ENCODE assay signal across 15 mouse cellular contexts in genomic region chr3:51228821-51229205, GRCm38 (mm10). TPM values are rescaled to one million over a fixed set of nuclear protein-coding genes. Genes with fewer than 3 reads are reported as not detected.
A peak's percentile ranks its signal among the peaks of the same experiment; 100 is the strongest.
DNase-seq lines count a peak whose midpoint lies in the region; ATAC-seq and TF ChIP-seq lines count a peak whose summit lies in the region.
"Had no signal": no experiment of that assay in that cellular context is flagged by ENCODE, and none has a peak within 500 bp of the region (broad histone marks: within the 10 kb centered on the region; RNA-seq: fewer than 3 reads in every experiment).

No protein-coding gene starts in this region.

- no peak overlapping the region for H3K4me2 ChIP-seq in heart, embryonic 11.5 days
- peak overlapping the region; percentile 86 for H3K4me2 ChIP-seq in liver, postnatal 0 days (ENCODE audit: low read depth, low read length)
- H3K4me2 ChIP-seq in midbrain, embryonic 15.5 days = no peak overlapping the region
- H3K4me2 ChIP-seq: heart, embryonic 13.5 days; hindbrain, embryonic 14.5 days; kidney, embryonic 15.5 days; lung, embryonic 14.5 days; midbrain, embryonic 12.5 days had no signal

- TF ChIP-seq CTCF in liver, postnatal 0 days (IDR thresholded peaks at IDR 0.05; ENCODE audit: low read depth) = no peak
- TF ChIP-seq CTCF in cerebellum, adult 2 months (IDR thresholded peaks at IDR 0.05; ENCODE audit: borderline replicate concordance, insufficient read depth, low read depth, low read length) = no peak

- TF ChIP-seq EP300 in liver, postnatal 0 days (IDR thresholded peaks at IDR 0.05; ENCODE audit: low read depth) = no peak

- peaks cover 40% of the 10 kb centered on the region for H3K4me1 ChIP-seq in heart, embryonic 11.5 days (ENCODE audit: control insufficient read depth, insufficient read depth, low read length)
- H3K4me1 ChIP-seq in liver, postnatal 0 days (ENCODE audit: insufficient read depth) = peaks cover 51% of the 10 kb centered on the region
- H3K4me1 ChIP-seq in cerebellum, adult 2 months (ENCODE audit: control insufficient read depth, insufficient read depth, low read length) = peaks cover 2% of the 10 kb centered on the region; the same call in 1 of the 2 replicates
- peaks cover 24% of the 10 kb centered on the region for H3K4me1 ChIP-seq in midbrain, embryonic 15.5 days

- no peak overlapping the region for H3K4me3 ChIP-seq in heart, embryonic 11.5 days (ENCODE audit: low read depth, low read length)
- H3K4me3 ChIP-seq in liver, postnatal 0 days (ENCODE audit: low read depth, low read length) = no peak overlapping the region
- no peak overlapping the region for H3K4me3 ChIP-seq in cerebellum, adult 2 months (replicated peaks; ENCODE audit: insufficient read depth, low read depth, low read length)
- H3K4me3 ChIP-seq in midbrain, embryonic 15.5 days = no peak overlapping the region
- H3K4me3 ChIP-seq: heart, embryonic 13.5 days; kidney, embryonic 15.5 days; midbrain, embryonic 12.5 days had no signal

- no peaks in the 10 kb centered on the region for H3K36me3 ChIP-seq in heart, embryonic 11.5 days (ENCODE audit: control insufficient read depth, insufficient read depth, low read length)
- no peaks in the 10 kb centered on the region for H3K36me3 ChIP-seq in liver, postnatal 0 days (replicated peaks; ENCODE audit: insufficient read depth, low read length)
- no peaks in the 10 kb centered on the region for H3K36me3 ChIP-seq in midbrain, embryonic 15.5 days (replicated peaks)
- H3K36me3 ChIP-seq: heart, embryonic 13.5 days; kidney, embryonic 15.5 days; midbrain, embryonic 12.5 days had no signal

- ATAC-seq in heart, embryonic 11.5 days (replicated peaks; ENCODE audit: insufficient number of reproducible peaks, low FRiP score, low TSS enrichment) = no peak
- no peak for ATAC-seq in liver, postnatal 0 days
- no peak for ATAC-seq in midbrain, embryonic 15.5 days (replicated peaks)
- ATAC-seq: CD4-positive, CD25-positive, alpha-beta regulatory T cell, adult 4 months had no signal

- TF ChIP-seq POLR2A in cerebellum, adult 2 months (IDR thresholded peaks at IDR 0.05; ENCODE audit: borderline replicate concordance, insufficient read depth, low read length) = no peak

- H3K9ac ChIP-seq in heart, embryonic 11.5 days (ENCODE audit: low read depth, low read length) = no peak overlapping the region
- H3K9ac ChIP-seq in liver, postnatal 0 days (replicated peaks) = no peak overlapping the region
- no peak overlapping the region for H3K9ac ChIP-seq in midbrain, embryonic 15.5 days
- H3K9ac ChIP-seq: heart, embryonic 13.5 days; hindbrain, embryonic 14.5 days; kidney, embryonic 15.5 days; lung, embryonic 14.5 days; midbrain, embryonic 12.5 days had no signal

- H3K27me3 ChIP-seq in heart, embryonic 11.5 days (ENCODE audit: control insufficient read depth, insufficient read depth, low read length) = no peaks in the 10 kb centered on the region
- H3K27me3 ChIP-seq in liver, postnatal 0 days (ENCODE audit: insufficient read depth, low read length) = no peaks in the 10 kb centered on the region
- H3K27me3 ChIP-seq in cerebellum, adult 2 months (ENCODE audit: control insufficient read depth, insufficient read depth, low read length) = no peaks in the 10 kb centered on the region
- no peaks in the 10 kb centered on the region for H3K27me3 ChIP-seq in midbrain, embryonic 15.5 days (replicated peaks)
- H3K27me3 ChIP-seq: heart, embryonic 13.5 days; kidney, embryonic 15.5 days; midbrain, embryonic 12.5 days had no signal

- H3K9me3 ChIP-seq in heart, embryonic 11.5 days (replicated peaks; ENCODE audit: control insufficient read depth, low read length) = no peaks in the 10 kb centered on the region
- no peaks in the 10 kb centered on the region for H3K9me3 ChIP-seq in liver, postnatal 0 days (ENCODE audit: low read length)
- H3K9me3 ChIP-seq in midbrain, embryonic 15.5 days = no peaks in the 10 kb centered on the region
- H3K9me3 ChIP-seq: heart, embryonic 13.5 days; kidney, embryonic 15.5 days; midbrain, embryonic 12.5 days had no signal

- DNase-seq in heart, adult 11 months = peak; percentile 72
- DNase-seq in R1 (ENCODE audit: low read depth, low spot score) = peak; percentile 52
- DNase-seq in layer of hippocampus, postnatal 14 days (ENCODE audit: low spot score in 2 of 2) = peak; percentile 55 to 83
- DNase-seq in liver, postnatal 0 days = no peak
- DNase-seq in cerebellum, adult 2 months = no peak
- no peak for DNase-seq in spleen, adult 12 weeks (ENCODE audit: low spot score)
- DNase-seq: cerebellum, postnatal 25 days; lung, embryonic 14.5 days had no signal

- WGBS in heart, embryonic 11.5 days (ENCODE audit: insufficient replicate concordance) = 80% methylated on average over 9 of the region's 9 CpGs
- 79% methylated on average over 9 of the region's 9 CpGs for WGBS in liver, postnatal 0 days (ENCODE audit: insufficient replicate concordance)
- 46% methylated on average over 9 of the region's 9 CpGs for WGBS in cerebellum, adult 2 months
- 79% methylated on average over 9 of the region's 9 CpGs for WGBS in midbrain, embryonic 15.5 days

- H3K27ac ChIP-seq in heart, embryonic 11.5 days (ENCODE audit: low read depth, low read length) = no peak overlapping the region
- peak overlapping the region; percentile 63 for H3K27ac ChIP-seq in liver, postnatal 0 days (ENCODE audit: low read depth)
- no peak overlapping the region for H3K27ac ChIP-seq in cerebellum, adult 2 months (ENCODE audit: insufficient read depth, low read length)
- H3K27ac ChIP-seq in midbrain, embryonic 15.5 days = no peak overlapping the region
- H3K27ac ChIP-seq: heart, embryonic 13.5 days; hindbrain, embryonic 14.5 days; kidney, embryonic 15.5 days; midbrain, embryonic 12.5 days had no signal

RNA-seq across cellular contexts. Expression of gene Noct, which starts 4.6 kb away (rescaled TPM):
- polyA plus RNA-seq in heart, embryonic 11.5 days (2014; fragmentation: Nextera tagmentation; extraction: Ambion mirVana) = 10.4 and 12.2 TPM in 2 replicates
- total RNA-seq in layer of hippocampus, postnatal 14 days (2021) = 10 to 100 TPM; 54.4 to 58.6 TPM
- polyA plus RNA-seq in liver, postnatal 0 days (2015; fragmentation: Nextera tagmentation; extraction: Ambion mirVana) = 8.5 and 11.4 TPM in 2 replicates
- polyA plus RNA-seq in cerebellum, adult 2 months (2012; rRNA removed) = 27.8 and 31.3 TPM in 2 replicates
- polyA plus RNA-seq in midbrain, embryonic 15.5 days (2015; fragmentation: Nextera tagmentation; extraction: Ambion mirVana) = 30.9 and 31.7 TPM in 2 replicates

Comparison
In these comparisons a context has a peak if more than half of its experiments do, and no peak if none do; other contexts are left out.
1. DNase-seq: peak in heart, adult 11 months (single experiment), R1 (single experiment) and layer of hippocampus, postnatal 14 days (2 of 2); none in liver, postnatal 0 days (single experiment), cerebellum, adult 2 months (0 of 2) and spleen, adult 12 weeks (single experiment).